Mouse (Mus musculus): Measurements from ENCODE around the gene Colq. TPM values are rescaled to one million over a fixed set of nuclear protein-coding genes. Genes with fewer than 3 reads are reported as not detected.

Colq gene
- polyA plus RNA-seq, 1 experiment: 1.7 TPM

DNA sequence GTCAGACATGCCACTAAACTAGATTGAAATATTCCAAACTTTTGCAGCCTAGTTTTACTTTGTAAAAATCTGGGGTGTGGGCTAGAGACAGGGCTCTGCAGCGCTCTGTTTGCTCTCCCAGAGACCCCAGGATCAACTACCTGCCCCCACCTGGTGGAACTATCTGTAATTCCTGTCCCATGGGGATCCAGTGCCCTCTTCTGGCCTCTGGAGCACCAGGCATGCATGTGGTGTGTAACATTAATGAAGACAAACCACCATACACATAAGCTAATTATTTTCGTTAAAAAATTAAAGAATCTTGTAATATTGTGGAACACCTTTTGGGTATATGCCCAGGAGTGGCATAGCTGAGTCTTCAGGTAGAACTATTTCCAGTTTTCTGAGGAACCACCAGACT, 117.8 kb downstream of the Colq start:
- WGBS: 85% methylated on average over 2 of the region's 2 CpGs
- DNase-seq (ENCODE audit: low read depth, low spot score): no peak

Other genes with a start within 250 kb of the Colq start
- 4.6 and 7.5 TPM in 2 replicates for gene Sh3bp5, start 155.3 kb downstream of the Colq start, polyA plus RNA-seq (2012; rRNA removed)
- 15.9 and 29.4 TPM in 2 replicates for gene Eaf1, start 96.9 kb downstream of the Colq start, polyA plus RNA-seq (2012; rRNA removed)
- gene Mettl6, start 96.3 kb downstream of the Colq start, polyA plus RNA-seq (2012; rRNA removed): 8.5 and 9.2 TPM in 2 replicates
- not detected in 2 replicates for gene Gm49387, start 49.5 kb upstream of the Colq start, polyA plus RNA-seq (2012; rRNA removed)
- 27.9 and 28.8 TPM in 2 replicates for gene Btd, start 49.7 kb upstream of the Colq start, polyA plus RNA-seq (2012; rRNA removed)
- 7.2 and 8.0 TPM in 2 replicates for gene Hacl1, start 49.9 kb upstream of the Colq start, polyA plus RNA-seq (2012; rRNA removed)
- 4.5 and 7.3 TPM in 2 replicates for gene Ankrd28, start 239.3 kb upstream of the Colq start, polyA plus RNA-seq (2012; rRNA removed)